Mouse (Mus musculus) left cerebral cortex, postnatal 4 days (tissue): ENCODE results near the gene Sfi1. TPM values are rescaled to one million over a fixed set of nuclear protein-coding genes. Genes with fewer than 3 reads are reported as not detected.
"Not testable (repeated sequence)": the region's sequence is repeated elsewhere in the genome, so short reads cannot be mapped to it uniquely, and the experiment has no call there.

Experiments used
- DNase-seq: peaks from one replicate; pipeline ENCODE4 v3.0.0-alpha.2; 2022
- intact Hi-C: fragments of 180-260 bp; cut with DNase I; formaldehyde crosslinking; loops from one replicate; pipeline ENCODE4 v1.15.1; 2025
- total RNA-seq, 2 experiments: library from RNA; stranded (reverse); gene quantifications; 2 replicates each; pipeline ENCODE4 v1.2.3; 2021

The Sfi1 gene
- 100 to 1,000 TPM in 1 of 2 experiments, 10 to 100 TPM in 1; 76.6 to 108 TPM for total RNA-seq

DNA sequence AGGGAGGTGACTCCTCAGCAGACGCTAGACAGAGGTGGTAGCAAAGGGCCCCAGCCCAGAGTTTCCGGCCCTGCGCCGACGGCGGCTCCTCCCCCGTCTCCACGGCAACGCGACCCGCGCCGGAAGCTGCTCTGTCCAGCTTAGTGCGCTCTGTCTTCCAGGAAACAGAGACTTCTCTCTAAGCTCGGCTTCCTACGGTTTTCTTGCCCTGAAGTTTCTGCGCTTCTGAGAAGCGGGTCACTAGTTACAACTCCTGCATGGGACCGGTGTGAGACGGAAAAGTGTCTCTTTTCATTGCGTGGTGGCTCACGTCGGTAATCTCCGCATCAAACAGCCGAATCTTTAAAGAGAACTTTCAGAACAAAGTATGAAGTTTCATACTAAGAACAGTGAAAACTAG lies at the start of gene Sfi1:
Gene Sfi1 (minus strand): TSS at position 101 of the 400 bp plus-strand sequence.
- no peak for DNase-seq
- intact Hi-C loops, result no loop called here

DNA sequence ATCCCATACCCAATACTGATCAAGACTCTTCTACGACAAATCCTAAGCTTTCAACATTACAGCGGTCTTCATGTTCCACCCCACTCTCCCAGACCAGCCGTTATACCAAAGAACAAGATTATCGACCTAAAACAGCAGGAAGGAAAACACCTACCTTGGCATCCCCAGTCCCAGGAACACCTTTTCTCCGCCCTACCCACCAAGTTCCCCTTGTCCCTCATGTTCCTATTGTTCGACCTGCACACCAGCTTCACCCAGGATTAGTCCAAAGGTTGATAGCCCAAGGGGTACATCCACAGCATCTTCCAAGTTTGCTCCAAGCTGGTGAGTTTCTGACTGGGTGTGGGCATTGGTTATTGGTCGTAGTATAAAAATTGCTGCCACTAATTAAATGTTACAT lies 49.1 kb upstream of the Sfi1 start:
- intact Hi-C loops, result no loop called here
- DNase-seq, result no peak

DNA sequence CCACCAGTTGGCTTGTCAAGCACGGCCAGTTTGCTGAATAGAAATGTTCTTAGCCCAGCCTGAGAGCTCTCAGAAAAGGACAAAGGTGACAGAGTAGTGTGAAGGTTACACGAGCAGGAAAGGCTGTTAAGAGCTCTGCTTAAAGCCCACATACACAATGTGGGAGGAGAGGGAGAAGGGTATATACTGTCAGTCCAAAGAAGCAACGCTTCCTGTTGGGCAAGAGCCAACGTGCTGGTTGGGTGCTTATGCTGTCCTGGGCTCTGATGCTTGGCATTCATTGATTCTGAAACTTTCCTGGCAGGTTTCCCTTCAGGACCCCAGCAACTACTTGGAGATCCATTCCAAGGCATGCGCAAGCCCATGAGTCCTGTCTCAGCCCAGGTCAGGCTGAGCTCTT lies 42.0 kb upstream of the Sfi1 start:
- peak; percentile 16 for DNase-seq
- intact Hi-C loops, result no loop called here

DNA sequence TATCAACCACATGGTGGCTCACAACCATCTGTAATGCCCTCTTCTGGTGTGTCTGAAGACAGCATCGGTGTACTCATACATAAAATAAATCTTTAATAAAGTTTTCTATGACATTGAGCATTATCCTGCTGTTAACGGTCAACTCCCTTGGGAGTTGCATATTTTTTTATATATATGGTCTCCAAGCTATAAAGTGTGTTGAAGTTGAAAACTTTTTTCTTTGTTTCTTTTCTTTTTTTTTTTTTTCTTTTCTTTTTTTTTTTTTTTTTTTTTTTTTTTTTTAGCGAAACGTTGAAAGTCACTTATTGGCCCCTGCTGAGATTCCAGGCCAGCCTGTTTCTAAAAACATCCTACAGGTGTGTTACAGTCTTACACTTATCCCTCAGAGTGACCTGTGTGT lies 40.4 kb upstream of the Sfi1 start:
- intact Hi-C loops, result no loop called here
- no peak for DNase-seq

DNA sequence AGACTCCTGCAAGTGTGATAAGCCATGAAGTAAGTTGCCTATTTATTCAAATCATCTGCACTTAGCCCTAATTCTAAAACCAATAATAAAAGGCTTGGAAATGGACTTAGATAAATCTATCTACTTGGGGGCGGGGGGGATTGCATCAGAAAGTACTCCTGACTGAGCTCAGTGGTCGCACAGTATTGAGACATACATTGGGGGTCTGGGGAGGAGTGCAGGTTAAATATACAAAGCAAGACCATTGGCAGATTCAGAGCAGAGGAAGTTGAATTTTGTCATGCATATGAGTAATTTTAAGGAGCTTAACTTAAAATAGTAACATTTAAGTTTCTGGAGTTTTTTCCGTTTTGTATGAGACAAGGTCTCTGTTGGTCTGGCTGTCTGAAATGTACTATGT lies 39.0 kb upstream of the Sfi1 start:
- intact Hi-C loops, result no loop called here

DNA sequence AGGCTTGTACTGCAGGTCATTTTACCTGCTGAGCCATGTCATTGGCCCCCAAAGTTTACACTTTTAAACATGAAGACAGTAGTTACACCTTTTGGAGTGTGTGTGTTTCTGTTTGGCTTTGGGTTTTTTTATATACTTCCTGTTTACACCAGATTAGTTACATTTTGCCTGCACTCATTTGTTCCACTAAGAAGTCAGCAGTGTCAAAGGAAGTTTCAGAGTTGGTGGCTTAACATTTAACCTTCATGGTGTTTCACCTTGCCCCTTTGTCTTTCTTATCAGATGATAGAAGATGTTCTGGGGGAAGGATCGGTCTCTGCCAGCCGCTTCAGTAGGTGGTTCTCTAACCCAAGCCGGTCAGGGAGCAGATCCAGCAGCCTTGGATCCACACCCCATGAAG lies 33.9 kb upstream of the Sfi1 start:
- intact Hi-C loops, result no loop called here
- no peak for DNase-seq

More for the DNA sequence above, 39.0 kb upstream of the Sfi1 start:
- DNase-seq, result no peak

DNA sequence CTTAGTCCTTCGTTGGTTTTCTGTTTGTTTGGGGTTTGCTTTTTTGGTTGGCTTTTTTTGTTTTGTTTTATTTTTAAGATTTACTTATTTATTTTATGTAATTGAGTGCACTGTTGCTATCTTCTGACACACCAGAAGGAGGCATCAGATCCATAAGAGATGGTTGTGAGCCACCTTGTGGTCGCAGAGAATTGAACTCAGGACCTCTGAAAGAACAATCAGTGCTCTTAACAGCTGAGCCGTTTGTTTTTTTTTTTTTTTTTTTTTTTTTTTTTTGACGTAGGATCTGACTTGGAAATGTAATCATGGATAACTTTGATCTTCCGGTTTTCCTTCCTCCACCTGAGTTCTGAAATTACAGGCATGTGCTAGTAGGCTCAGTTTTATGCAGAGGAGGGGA lies 29.8 kb upstream of the Sfi1 start:
- no peak for DNase-seq
- intact Hi-C loops, result no loop called here

DNA sequence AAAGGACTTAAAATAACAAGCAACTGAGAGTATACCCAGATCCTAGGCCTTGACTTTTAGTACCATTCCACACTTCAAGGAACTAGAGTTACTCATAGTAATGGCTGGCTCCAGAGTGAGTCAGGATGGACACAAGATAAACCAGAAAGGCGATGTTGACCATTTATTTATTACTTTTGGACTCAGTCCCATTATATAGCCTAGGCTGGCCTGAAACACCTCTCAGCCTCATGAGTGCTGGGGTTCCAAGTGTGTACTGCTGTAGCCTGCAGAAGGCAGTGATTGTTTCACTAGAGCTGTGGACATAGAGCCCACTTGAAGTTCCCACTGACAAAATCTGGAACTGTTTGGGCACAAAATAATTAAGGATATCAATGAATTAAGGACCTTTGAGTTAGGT lies 19.3 kb upstream of the Sfi1 start:
- no peak for DNase-seq
- intact Hi-C loops, result no loop called here

DNA sequence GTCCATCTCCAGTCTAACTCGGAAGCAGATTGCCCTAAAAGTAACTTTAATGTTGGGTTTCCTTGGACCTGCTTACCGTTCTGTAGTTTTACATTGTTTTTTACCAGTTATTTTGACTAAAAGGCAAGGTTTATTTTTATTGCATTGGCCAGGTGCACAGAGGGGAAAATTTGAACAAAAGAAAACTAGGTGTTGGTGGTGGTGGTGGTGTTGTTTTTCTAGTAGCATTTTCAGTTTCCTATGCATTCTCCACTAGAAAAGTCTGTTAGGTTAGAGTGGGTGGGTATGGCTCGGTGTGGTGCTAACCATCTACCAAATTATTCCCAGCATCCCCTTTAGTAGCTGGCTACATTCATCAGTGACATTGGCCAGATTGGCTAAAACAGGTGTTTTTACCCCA lies 13.5 kb upstream of the Sfi1 start:
- DNase-seq, result no peak
- intact Hi-C loops, result no loop called here

DNA sequence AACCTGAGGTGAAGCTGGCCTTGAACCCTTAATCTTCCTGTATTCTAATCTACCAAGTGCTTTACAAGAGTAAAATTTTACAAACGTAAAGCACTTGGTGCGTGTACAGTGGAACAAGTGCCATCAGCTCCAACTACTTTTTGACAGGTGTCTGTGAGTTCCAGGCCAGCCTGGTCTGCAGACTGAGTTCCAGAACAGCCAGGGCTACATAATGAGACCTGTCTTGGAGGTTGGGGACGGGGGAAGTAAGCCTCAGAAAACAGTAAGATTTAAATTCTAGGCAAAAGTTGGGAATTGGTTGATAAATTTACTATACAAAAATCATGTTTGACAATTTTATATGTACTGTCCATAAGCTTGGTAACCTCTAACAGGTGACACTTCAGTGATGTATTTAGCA lies 11.9 kb upstream of the Sfi1 start:
- DNase-seq, result no peak
- intact Hi-C loops, result no loop called here

DNA sequence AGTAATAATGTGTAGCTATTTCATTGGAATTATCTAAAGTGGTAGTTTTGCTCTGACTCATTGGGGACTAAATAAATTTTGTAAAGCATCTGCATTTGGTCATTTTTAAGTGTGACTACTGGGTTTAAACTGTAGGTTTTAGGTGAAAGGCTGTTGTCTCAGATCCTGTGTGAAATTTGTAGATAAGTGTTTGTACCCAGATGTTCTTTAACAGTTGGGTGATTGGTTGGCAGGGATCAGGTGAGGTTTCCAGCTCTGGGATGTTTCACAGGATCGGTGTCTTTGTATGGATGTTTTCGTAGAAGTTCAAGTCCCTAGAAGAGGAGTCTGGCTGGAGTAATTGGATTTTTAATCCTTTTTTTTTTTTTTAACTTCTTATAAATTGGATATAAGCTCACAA lies 10.5 kb upstream of the Sfi1 start:
- DNase-seq, result no peak
- intact Hi-C loops, result no loop called here

DNA sequence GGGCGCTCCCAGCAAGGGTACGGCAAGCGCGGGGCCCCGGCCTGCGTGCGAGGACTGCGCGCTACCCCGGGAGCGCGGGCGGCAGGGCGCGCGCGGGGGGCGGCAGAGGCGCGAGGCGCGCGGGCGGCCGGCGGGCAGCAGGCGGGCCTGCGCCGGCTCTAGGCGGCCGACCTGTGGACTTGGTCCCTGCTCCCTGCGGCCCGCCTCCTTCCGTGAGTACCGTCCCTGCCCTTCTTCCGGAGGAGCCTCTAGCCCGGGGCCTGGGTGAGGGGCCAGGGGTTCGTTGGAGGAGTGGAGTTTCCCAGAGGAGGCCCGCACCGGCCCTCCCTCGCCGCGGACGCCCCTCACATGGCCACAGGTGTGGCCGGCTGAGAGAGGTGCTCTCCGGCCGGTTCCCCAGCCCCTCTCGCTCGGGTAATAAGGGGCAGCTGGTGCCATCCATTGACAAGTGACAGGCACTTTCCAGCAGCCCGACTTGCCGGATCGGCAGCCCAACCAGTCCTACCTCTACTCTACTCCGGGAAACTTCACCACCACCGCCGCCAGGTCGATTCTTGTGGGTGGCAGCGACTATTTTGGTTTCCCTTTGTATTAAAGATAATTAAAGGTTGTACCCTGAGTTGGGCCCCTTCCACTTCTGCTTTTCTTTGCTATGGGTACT lies 9.6 kb upstream of the Sfi1 start:
- peak; percentile 56 for DNase-seq
- intact Hi-C loops, result no loop called here

DNA sequence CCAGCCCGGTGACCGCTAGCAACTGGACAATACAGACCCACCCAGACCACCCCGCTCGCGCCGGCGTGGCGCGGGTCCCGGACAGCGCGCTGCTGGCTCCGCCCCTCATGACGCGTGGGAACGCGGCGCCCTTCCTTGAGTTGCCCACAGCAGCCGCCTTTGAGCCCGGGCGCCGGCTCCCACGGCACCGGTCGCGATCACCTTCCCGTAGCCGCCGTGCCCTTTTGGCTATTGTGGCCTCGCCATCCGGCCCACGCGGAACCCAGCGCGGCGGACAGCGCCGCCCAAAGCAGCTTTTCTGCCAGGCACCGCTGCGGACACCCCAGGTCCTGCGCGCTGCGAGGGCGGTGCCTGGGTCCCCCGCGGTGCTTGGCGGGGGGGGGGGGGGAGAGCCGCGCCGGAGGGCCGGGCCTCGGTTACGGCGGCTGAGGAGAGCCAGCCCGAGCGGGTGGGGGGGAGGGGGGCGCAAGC lies 9.0 kb upstream of the Sfi1 start, which contains the start of gene Eif4enif1:
Gene Eif4enif1 (plus strand): TSS at position 162 of the 471 bp plus-strand sequence.
- peak; percentile 91 for DNase-seq
- intact Hi-C loops, result no loop called here

DNA sequence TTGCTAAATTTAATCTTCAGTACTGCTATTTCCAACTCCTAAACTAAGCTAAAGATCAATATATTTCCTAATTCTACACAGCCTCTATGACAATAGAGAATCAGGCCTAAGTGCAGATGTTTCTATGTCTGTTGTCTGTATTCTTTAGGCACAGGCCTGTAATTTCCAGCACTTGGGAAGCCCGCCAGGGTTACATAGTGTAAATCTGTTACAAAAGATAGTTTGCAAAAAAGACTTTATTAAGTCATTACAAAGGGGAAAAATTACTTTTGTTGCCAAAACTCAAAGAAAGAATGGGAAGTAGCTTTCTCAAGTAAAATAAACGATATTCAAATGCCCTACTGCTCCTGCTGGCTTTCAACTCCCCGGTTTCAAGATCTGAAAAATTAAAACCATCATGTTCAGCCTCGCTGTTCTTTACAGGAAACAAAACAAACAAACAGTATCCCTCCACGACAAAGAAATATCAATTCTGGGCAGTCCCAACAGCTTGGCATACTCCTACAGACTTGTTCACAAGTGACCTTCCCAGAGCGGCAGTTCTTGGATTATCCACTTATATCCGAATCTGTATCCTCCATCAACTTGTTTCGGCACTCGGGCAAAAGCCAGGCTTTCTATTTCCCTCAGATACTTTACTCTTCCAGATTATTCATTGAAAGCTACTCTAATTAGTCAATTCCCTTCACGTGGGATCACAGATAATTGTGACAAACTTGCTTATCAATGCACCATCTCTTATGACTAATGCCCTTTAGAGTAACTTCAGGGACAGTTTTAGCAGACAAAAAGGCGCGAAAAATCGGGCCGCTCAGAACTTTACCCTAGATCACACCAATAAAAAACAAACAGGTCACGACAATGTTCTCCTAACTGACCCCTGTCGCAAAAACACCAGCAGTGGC lies 8.3 kb upstream of the Sfi1 start:
- DNase-seq, result peak; percentile 9
- intact Hi-C loops, result no loop called here

DNA sequence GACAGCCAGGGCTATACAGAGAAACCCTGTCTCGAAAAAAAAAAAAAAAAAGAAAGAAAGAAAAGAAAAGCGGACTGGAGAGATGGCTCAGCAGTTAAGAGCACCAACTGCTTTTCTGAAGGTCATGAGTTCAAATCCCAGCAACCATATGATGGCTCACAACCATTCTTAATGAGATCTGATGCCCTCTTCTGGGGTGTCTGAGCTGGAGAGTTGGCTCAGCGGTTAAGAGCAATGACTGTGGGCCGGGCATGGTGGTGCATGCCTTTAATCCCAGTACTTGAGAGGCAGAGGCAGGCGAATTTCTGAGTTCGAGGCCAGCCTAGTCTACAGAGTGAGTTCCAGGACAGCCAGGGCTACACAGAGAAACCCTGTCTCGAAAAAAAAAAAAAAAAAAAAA lies 7.4 kb upstream of the Sfi1 start:
- intact Hi-C loops, DNase-seq: not testable (repeated sequence)

DNA sequence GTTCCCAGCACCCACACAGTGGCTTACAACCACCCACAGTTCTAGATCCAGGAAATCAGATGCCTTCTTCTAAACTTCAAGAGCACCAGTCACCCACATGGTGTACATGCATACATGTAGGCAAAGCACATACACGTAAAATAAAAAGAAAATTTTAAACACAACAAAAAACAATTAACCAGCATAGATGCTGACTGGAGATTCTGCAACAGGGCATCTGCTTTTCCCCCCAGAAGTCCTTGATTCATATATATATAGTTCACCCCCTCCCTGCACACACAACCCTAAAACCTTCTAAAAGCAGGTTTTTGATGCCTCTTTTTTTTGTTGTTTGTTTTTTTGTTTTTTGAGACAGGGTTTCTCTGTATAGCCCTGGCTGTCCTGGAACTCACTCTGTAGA lies 10.6 kb downstream of the Sfi1 start:
- intact Hi-C loops, result not testable (repeated sequence)

DNA sequence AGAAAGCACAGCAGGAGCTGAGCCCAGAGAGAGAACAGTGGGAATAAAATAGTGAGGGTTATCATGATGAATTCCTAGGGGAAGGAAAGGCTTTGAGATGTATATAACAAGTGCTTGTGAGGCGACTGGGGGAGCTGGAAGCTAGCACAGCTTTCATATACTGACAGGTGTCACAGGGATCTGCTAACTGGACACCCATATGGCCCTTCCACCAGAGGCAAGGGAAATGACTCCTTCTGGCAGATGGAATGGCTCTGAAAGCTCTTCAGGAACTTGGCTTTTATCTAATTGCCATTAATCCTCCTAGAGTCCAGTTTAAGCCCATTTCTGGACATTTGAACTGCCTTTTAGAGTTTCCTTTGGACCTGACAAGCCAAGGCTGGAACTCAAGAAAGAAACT lies 11.3 kb downstream of the Sfi1 start:
- intact Hi-C loops, DNase-seq: not testable (repeated sequence)

More for the DNA sequence above, 10.6 kb downstream of the Sfi1 start:
- DNase-seq, result not testable (repeated sequence)

DNA sequence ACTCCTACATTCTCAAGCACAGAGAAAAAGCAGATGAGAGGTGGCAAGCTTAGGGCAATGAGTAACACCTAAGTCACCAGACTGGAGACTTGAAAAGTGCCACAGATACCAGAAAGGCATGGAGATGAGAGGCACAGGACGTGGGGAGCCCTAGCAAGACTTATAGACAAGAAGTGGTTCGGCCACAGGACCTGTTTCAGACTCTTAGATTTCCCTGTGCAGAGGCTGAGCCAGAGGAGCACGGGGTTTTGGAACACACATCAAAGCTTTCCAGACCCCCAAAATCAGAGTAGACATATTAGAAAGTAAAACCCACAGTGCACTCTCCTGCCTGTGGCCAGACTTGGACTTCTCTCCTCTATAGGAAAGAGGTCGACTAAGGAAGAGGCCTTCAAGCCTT lies 12.0 kb downstream of the Sfi1 start:
- DNase-seq, result peak; percentile 46
- intact Hi-C loops, result not testable (repeated sequence)

DNA sequence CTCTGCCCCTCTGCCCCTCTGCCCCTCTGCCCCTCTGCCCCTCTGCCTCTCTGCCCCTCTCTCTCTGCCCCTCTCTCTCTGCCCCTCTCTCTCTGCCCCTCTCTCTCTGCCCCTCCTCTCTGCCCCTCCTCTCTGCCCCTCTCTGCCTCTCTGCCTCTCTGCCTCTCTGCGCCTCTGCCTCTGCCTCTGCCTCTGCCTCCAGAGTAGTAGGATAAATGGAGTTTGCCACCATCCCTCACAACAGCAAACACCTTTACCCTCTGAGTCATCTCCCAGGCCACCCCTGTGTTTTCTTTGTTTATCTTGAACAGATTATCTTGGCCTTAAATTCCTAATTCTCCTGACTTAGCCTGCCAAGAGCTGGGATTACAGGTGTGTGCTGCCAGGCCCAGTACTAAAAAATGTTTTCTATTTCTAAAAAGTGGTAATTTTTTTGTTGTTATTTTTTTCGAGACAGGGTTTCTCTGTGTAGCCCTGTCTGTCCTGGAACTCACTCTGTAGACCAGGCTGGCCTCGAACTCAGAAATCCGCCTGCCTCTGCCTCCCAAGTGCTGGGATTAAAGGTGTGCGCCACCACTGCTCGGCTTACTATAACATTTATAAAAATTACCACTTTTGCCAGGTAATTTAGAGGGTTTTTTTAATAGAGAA lies 12.6 kb downstream of the Sfi1 start:
- intact Hi-C loops, DNase-seq: not testable (repeated sequence)

DNA sequence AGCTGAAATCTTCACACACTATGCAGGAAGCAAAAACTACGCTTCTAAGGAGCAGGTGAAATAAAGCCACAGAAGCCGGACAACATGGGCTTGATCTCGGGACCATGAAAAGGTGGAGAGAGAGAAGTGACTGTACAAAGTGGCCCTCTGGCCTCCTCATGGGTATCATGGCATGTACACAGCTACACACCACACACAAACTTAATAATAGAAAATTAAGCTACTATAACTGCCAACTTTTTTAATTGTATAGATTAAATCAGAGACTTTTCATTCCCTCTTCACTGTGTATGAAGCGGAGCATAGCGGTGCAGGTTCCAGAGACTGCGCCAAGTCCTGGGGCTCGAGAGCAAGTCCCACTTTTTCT lies 13.6 kb downstream of the Sfi1 start:
- DNase-seq, intact Hi-C loops: not testable (repeated sequence)

DNA sequence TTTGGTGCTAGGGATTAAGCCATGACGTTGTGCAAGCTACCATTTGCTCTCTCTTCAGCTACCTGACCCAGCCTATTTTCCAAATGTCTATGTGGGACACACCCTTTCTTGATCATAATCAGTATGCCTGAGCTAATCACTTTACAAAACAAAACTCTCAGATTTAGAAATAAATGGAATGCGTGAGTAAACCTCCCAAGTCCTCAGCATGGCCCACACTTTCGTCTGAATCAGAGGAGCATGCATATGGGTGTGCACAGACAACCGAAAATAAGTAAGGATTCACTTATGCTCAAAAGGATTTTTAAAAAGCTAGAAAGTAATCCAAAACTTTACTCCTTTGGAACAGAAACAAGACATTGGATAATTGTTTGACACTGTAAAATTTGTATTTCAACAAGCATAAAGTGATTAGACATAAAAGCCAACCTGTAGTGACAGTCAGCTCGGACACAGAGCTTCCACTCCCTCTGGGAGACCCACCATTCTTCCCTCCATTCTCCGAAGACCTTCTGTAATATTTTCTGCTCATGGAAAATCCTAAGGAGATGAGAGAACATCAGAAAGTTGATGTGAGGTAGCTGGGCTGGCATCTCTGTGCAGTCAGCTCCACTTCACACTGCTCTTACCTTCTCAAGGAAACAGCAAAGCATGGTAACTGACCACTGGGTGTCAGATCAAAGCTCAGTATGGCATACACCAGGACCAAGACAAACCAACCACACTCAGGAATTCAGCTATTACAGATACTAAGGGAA lies 14.1 kb downstream of the Sfi1 start:
- peak; percentile 45 for DNase-seq
- intact Hi-C loops, result not testable (repeated sequence)
